Mouse (Mus musculus): ENCODE data around the gene Gm44965.

GRCm38 (mm10) chr6:48569065-48569807, 24.5 kb upstream of the Gm44965 start:
- TF ChIP-seq CTCF (IDR thresholded peaks at IDR 0.05; ENCODE audit: borderline replicate concordance, insufficient read depth, low read length) (no peak), POLR2A (IDR thresholded peaks at IDR 0.05; ENCODE audit: low read depth, low read length) (no peak)

All from embryonic fibroblast, embryonic 13.5 days (primary cell).